Mouse (Mus musculus): ENCODE data around the gene Lhfp. TPM values are rescaled to one million over a fixed set of nuclear protein-coding genes. Genes with fewer than 3 reads are reported as not detected.

Gene Lhfp
- polyA plus RNA-seq, 1 experiment: 33.0 TPM

DNA sequence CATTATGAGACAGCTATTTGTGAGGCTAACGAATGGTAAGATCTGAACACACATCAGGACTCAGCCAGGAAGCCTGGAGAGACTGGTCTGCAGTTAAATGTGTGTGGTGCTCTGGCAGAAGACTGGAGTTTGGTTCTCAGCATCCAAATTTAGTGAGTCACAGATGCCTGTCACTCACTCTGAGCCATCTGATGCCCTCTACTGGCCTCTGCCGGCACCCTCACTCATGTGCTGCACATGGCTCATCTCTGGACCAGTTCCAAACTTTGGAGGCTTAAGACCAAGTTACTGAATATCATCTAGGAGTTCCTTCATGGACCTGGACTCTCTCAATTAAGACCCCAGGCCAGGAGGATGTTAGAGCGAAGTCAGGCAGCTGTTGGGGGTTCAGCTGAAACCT lies 198.8 kb downstream of the Lhfp start:
- no peaks in the 10 kb centered on the region for H3K79me3 ChIP-seq (ENCODE audit: low read depth)
- no peak overlapping the region for H3ac ChIP-seq (ENCODE audit: control insufficient read depth, insufficient read length, low read depth)
- no peaks in the 10 kb centered on the region for H3K36me3 ChIP-seq (ENCODE audit: control insufficient read depth, insufficient read depth)
- TF ChIP-seq CEBPB (IDR thresholded peaks at IDR 0.05; ENCODE audit: low read depth): no peak
- no peak for TF ChIP-seq CTCF (IDR thresholded peaks at IDR 0.05; ENCODE audit: control insufficient read depth, insufficient read depth, insufficient read length)
- no peak for TF ChIP-seq FOSL1 (IDR thresholded peaks at IDR 0.05; ENCODE audit: insufficient read depth, low read length, poor library complexity, severe bottlenecking)
- no peak for TF ChIP-seq USF1 (IDR thresholded peaks at IDR 0.05; ENCODE audit: low read depth)
- TF ChIP-seq MYOG (IDR thresholded peaks at IDR 0.05; ENCODE audit: control insufficient read depth, extremely low read depth, insufficient read length): no peak
- no peak for TF ChIP-seq MYOD1 (IDR thresholded peaks at IDR 0.05; ENCODE audit: control insufficient read depth, insufficient read length, low read depth)
- no peak for TF ChIP-seq MAX (IDR thresholded peaks at IDR 0.05)
- H3K27me3 ChIP-seq (ENCODE audit: control insufficient read depth, insufficient read depth, insufficient read length): no peaks in the 10 kb centered on the region
- H3K79me2 ChIP-seq (ENCODE audit: control insufficient read depth, insufficient read depth): no peaks in the 10 kb centered on the region
- no peak overlapping the region for H3K4me3 ChIP-seq (ENCODE audit: insufficient read depth, poor library complexity, severe bottlenecking)

DNA sequence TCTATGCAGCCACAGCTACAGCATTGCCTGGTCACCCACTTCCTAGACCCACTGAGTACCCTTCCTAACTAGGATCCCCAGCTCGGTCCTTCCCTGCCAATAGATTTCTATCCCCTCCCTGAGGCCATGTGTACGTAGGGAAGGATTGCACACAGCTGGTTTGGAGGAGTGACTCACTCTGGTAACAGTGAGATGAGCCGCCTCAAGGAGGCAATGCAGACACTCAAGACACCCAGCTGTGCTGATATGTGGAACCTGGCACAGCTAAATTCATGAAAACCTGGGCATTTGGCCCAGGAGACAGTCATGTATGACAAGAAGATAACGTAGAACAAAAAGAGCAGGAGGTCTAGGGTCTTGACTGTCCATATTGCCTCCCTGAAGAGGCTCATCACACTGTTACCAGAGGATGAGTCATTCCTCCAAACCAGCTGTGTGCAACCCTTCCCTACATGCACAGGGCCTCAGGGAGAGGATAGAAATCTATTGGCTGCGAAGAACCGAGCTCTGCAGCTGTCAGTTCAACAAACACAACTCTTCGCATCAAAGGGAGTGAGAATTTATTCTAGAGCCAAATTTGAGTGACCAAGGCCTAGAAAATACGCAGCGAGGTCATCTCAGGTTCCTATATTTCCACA lies 204.4 kb downstream of the Lhfp start:
- no peaks in the 10 kb centered on the region for H3K79me2 ChIP-seq (ENCODE audit: control insufficient read depth, insufficient read depth)
- TF ChIP-seq MYOD1 (IDR thresholded peaks at IDR 0.05; ENCODE audit: control insufficient read depth, insufficient read length, low read depth) (peak; percentile 53), USF1 (IDR thresholded peaks at IDR 0.05; ENCODE audit: low read depth) (no peak), CEBPB (IDR thresholded peaks at IDR 0.05; ENCODE audit: low read depth) (no peak), MAX (IDR thresholded peaks at IDR 0.05) (no peak), MYOG (IDR thresholded peaks at IDR 0.05; ENCODE audit: control insufficient read depth, extremely low read depth, insufficient read length) (no peak), FOSL1 (IDR thresholded peaks at IDR 0.05; ENCODE audit: insufficient read depth, low read length, poor library complexity, severe bottlenecking) (no peak), CTCF (IDR thresholded peaks at IDR 0.05; ENCODE audit: control insufficient read depth, insufficient read depth, insufficient read length) (peak; percentile 4)
- H3K36me3 ChIP-seq (ENCODE audit: control insufficient read depth, insufficient read depth): no peaks in the 10 kb centered on the region
- H3K4me3 ChIP-seq (ENCODE audit: insufficient read depth, poor library complexity, severe bottlenecking): no peak overlapping the region
- H3K79me3 ChIP-seq (ENCODE audit: low read depth): no peaks in the 10 kb centered on the region
- no peaks in the 10 kb centered on the region for H3K27me3 ChIP-seq (ENCODE audit: control insufficient read depth, insufficient read depth, insufficient read length)
- no peak overlapping the region for H3ac ChIP-seq (ENCODE audit: control insufficient read depth, insufficient read length, low read depth)

DNA sequence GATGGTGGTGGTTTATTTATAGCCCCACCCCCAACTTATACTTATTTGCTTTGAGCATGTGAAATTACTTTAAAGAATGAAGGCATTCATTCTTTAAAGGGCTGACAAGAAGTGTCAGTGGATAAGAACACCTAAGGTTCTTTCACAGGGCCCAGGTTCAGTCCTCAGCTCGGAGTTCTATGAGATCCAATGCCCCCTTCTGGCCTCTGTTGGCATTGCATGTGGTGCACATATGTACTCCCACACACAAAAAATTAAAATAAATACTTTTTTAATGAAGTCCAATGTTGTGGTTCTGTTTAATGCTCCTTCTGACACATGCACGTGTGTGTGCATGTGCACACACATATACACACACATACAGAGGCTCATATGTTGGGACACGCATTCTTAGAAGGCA lies 205.8 kb downstream of the Lhfp start:
- Histone ChIP-seq H3ac (ENCODE audit: control insufficient read depth, insufficient read length, low read depth) (no peak overlapping the region), H3K27me3 (ENCODE audit: control insufficient read depth, insufficient read depth, insufficient read length) (no peaks in the 10 kb centered on the region), H3K4me3 (ENCODE audit: insufficient read depth, poor library complexity, severe bottlenecking) (no peak overlapping the region), H3K79me3 (ENCODE audit: low read depth) (no peaks in the 10 kb centered on the region), H3K79me2 (ENCODE audit: control insufficient read depth, insufficient read depth) (no peaks in the 10 kb centered on the region), H3K36me3 (ENCODE audit: control insufficient read depth, insufficient read depth) (no peaks in the 10 kb centered on the region)
- TF ChIP-seq MYOD1 (IDR thresholded peaks at IDR 0.05; ENCODE audit: control insufficient read depth, insufficient read length, low read depth): no peak
- no peak for TF ChIP-seq FOSL1 (IDR thresholded peaks at IDR 0.05; ENCODE audit: insufficient read depth, low read length, poor library complexity, severe bottlenecking)
- no peak for TF ChIP-seq CEBPB (IDR thresholded peaks at IDR 0.05; ENCODE audit: low read depth)
- TF ChIP-seq USF1 (IDR thresholded peaks at IDR 0.05; ENCODE audit: low read depth): no peak
- TF ChIP-seq CTCF (IDR thresholded peaks at IDR 0.05; ENCODE audit: control insufficient read depth, insufficient read depth, insufficient read length): no peak
- no peak for TF ChIP-seq MAX (IDR thresholded peaks at IDR 0.05)
- no peak for TF ChIP-seq MYOG (IDR thresholded peaks at IDR 0.05; ENCODE audit: control insufficient read depth, extremely low read depth, insufficient read length)

DNA sequence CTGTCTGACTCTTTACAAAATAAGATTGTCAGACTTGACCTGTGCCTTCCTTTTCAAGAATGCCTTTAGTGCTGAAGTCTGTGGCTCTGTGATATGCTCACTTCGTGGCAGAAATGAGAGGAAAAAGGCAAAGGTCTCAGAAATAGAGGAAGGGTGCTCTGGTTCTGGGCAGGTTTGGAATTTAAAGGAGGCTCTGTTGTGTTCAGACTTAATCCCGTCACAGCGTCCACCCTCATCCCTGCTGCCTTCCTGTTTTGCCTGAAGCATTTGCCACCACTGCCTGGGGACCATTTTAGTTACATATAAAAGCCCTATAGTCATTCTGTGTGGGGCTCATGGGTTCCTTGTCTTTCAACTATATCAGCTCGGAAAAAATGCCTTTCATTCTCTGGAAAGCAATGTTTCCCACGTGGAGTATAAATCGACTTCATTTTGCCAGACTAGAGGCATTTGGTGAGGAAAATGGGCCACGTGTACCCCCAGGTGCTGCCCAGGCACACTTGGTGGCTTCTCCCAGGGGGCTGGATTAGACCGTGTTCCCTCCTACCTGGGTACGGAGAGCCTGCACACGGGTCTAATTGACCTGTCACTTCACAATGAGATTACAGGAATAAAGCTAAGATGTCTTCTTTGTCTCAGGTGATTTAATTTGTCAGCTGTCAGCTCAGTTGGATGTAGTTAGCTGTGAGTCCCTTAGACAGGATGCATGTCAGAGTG lies 207.0 kb downstream of the Lhfp start:
- no peak overlapping the region for H3K4me3 ChIP-seq (ENCODE audit: insufficient read depth, poor library complexity, severe bottlenecking)
- H3K27me3 ChIP-seq (ENCODE audit: control insufficient read depth, insufficient read depth, insufficient read length): no peaks in the 10 kb centered on the region
- no peaks in the 10 kb centered on the region for H3K79me2 ChIP-seq (ENCODE audit: control insufficient read depth, insufficient read depth)
- H3K36me3 ChIP-seq (ENCODE audit: control insufficient read depth, insufficient read depth): no peaks in the 10 kb centered on the region
- no peaks in the 10 kb centered on the region for H3K79me3 ChIP-seq (ENCODE audit: low read depth)
- no peak overlapping the region for H3ac ChIP-seq (ENCODE audit: control insufficient read depth, insufficient read length, low read depth)
- TF ChIP-seq MAX (IDR thresholded peaks at IDR 0.05): no peak
- TF ChIP-seq FOSL1 (IDR thresholded peaks at IDR 0.05; ENCODE audit: insufficient read depth, low read length, poor library complexity, severe bottlenecking): no peak
- TF ChIP-seq MYOD1 (IDR thresholded peaks at IDR 0.05; ENCODE audit: control insufficient read depth, insufficient read length, low read depth): no peak
- no peak for TF ChIP-seq CTCF (IDR thresholded peaks at IDR 0.05; ENCODE audit: control insufficient read depth, insufficient read depth, insufficient read length)
- no peak for TF ChIP-seq CEBPB (IDR thresholded peaks at IDR 0.05; ENCODE audit: low read depth)
- no peak for TF ChIP-seq MYOG (IDR thresholded peaks at IDR 0.05; ENCODE audit: control insufficient read depth, extremely low read depth, insufficient read length)
- TF ChIP-seq USF1 (IDR thresholded peaks at IDR 0.05; ENCODE audit: low read depth): no peak

DNA sequence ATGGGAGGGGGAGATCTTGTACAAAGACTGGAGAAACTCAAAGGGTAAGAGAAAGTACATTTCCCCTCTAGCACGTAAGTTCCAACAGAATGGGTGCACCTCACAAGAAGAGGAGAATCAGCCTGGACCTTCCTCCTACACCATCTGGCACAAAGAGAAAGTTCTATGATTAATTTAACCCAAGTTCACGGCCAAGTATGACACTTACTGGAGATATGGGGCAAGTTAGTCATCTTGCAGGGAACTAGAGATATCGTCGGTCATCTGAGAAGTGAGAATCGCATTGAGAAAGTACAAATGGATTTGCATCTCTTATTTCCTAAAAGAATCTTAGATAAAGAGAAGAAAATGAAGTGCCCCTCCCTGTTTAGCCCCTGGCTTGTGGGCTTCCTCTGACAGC lies 211.2 kb downstream of the Lhfp start:
- Histone ChIP-seq H3ac (ENCODE audit: control insufficient read depth, insufficient read length, low read depth) (no peak overlapping the region), H3K79me3 (ENCODE audit: low read depth) (no peaks in the 10 kb centered on the region), H3K36me3 (ENCODE audit: control insufficient read depth, insufficient read depth) (no peaks in the 10 kb centered on the region), H3K4me3 (ENCODE audit: insufficient read depth, poor library complexity, severe bottlenecking) (no peak overlapping the region), H3K27me3 (ENCODE audit: control insufficient read depth, insufficient read depth, insufficient read length) (no peaks in the 10 kb centered on the region), H3K79me2 (ENCODE audit: control insufficient read depth, insufficient read depth) (no peaks in the 10 kb centered on the region)
- no peak for TF ChIP-seq CEBPB (IDR thresholded peaks at IDR 0.05; ENCODE audit: low read depth)
- no peak for TF ChIP-seq CTCF (IDR thresholded peaks at IDR 0.05; ENCODE audit: control insufficient read depth, insufficient read depth, insufficient read length)
- TF ChIP-seq MYOG (IDR thresholded peaks at IDR 0.05; ENCODE audit: control insufficient read depth, extremely low read depth, insufficient read length): no peak
- no peak for TF ChIP-seq USF1 (IDR thresholded peaks at IDR 0.05; ENCODE audit: low read depth)
- no peak for TF ChIP-seq FOSL1 (IDR thresholded peaks at IDR 0.05; ENCODE audit: insufficient read depth, low read length, poor library complexity, severe bottlenecking)
- no peak for TF ChIP-seq MYOD1 (IDR thresholded peaks at IDR 0.05; ENCODE audit: control insufficient read depth, insufficient read length, low read depth)
- TF ChIP-seq MAX (IDR thresholded peaks at IDR 0.05): no peak

Measured in C2C12 (cell line).